Mouse (Mus musculus) neural tube, embryonic 14.5 days (tissue): ENCODE results near the gene Aldh1a3. TPM values are rescaled to one million over a fixed set of nuclear protein-coding genes. Genes with fewer than 3 reads are reported as not detected.

ENCODE experiments used
- ATAC-seq: fragments of 200-750 bp; cut with Nextera tagmentation; 2 replicates; pipeline ENCODE4 v1.8.0; 2017; ENCODE audit warnings: low read depth, mild to moderate bottlenecking, moderate TSS enrichment, moderate library complexity
- H3K27ac ChIP-seq: fragments of 300-500 bp; sonication (generic); 2 replicates; pipeline ENCODE4 v1.5.1; 2014; ENCODE audit warnings: low read depth, mild to moderate bottlenecking, control low read depth, low read length, moderate library complexity, mixed read lengths
- H3K27me3 ChIP-seq: fragments of 300-500 bp; sonication (generic); 2 replicates; pipeline ENCODE4 v1.6.1; 2014; ENCODE audit warnings: low read length; ENCODE audit not compliant: control insufficient read depth, insufficient read depth
- H3K36me3 ChIP-seq: fragments of 300-500 bp; sonication (generic); 2 replicates; pipeline ENCODE4 v1.6.1; 2014; ENCODE audit warnings: low read length, mixed read lengths; ENCODE audit not compliant: control insufficient read depth, insufficient read depth
- H3K4me1 ChIP-seq: fragments of 300-500 bp; sonication (generic); 2 replicates; pipeline ENCODE4 v1.6.1; 2014; ENCODE audit warnings: low read length; ENCODE audit not compliant: control insufficient read depth, insufficient read depth
- H3K4me2 ChIP-seq: fragments of 300-500 bp; sonication (generic); 2 replicates; pipeline ENCODE4 v1.6.1; 2014; ENCODE audit warnings: mild to moderate bottlenecking, low read depth, low read length, control low read depth
- H3K4me3 ChIP-seq: fragments of 300-500 bp; sonication (generic); 2 replicates; pipeline ENCODE4 v1.5.1; 2014; ENCODE audit warnings: low read depth, low read length, control low read depth, mixed read lengths
- H3K9ac ChIP-seq: fragments of 300-500 bp; sonication (generic); replicated peaks from 2 replicates; pipeline ENCODE4 v1.6.1; 2014; ENCODE audit warnings: low read depth, mild to moderate bottlenecking, control low read depth, low read length, mixed read lengths
- H3K9me3 ChIP-seq: fragments of 300-500 bp; sonication (generic); 2 replicates; pipeline ENCODE4 v1.6.1; 2016; ENCODE audit warnings: low read length; ENCODE audit not compliant: control insufficient read depth
- WGBS: fragments of 180-500 bp; shearing (Covaris S2); extraction: QIAGEN DNeasy Blood & Tissue Kit; methylation state at CpG from one replicate; pipeline ENCODE4 v1.1.7; 2014; 5-methylcytosine and 5-hydroxymethylcytosine counted together
- polyA plus RNA-seq: library from polyadenylated mRNA; unstranded; fragments of >200 nt; fragmentation: Nextera tagmentation; extraction: Ambion mirVana; gene quantifications from 2 replicates; pipeline ENCODE4 v1.2.1, GENCODE M21; 2014

The Aldh1a3 gene
- 3.0 and 3.5 TPM in 2 replicates for polyA plus RNA-seq

DNA sequence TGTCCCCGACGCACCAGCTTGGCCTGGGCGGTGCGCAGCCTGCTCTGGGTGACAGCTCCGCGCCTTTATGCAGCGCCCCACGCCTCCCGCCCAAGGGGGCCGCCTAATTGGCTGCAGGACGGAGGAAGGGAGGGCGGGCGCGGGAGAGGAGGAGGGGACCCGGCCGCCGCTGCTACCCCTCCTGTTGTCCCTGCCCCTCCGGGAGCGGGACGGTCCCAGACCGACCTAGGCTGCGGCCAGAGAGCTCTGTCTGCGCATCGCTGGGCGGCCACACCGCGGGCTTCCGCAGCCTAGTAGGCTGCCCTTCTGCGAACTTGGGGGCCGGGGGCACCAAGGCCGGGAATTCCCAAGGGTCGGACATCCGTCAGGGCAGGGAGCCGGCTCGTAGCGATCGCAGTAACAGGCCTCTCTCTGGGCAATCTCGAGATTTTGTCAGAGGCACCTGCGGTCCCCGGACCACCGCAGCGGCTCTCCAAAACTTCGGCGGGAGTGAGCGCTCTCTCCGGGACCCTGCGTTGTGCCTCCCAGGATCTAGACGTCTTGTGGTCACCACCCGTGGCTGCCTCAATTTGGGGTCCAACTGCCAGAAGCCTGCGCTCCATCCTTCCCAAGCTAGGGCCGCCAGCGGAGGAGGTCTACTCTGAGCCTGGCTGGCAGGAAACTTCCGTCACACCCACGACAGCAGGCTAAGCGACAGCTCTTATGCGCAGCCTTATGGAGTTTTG lies at the start of gene Aldh1a3:
Aldh1a3 (minus strand) TSS at position 81 of the 725 bp plus-strand sequence.
- ATAC-seq = peak; percentile 84
- Histone ChIP-seq H3K36me3 (no peaks in the 10 kb centered on the region), H3K9ac (peak within 1 kb of the TSS; percentile 17; the same call in 1 of the 2 replicates), H3K27me3 (peaks cover 32% of the 10 kb centered on the region), H3K4me1 (peaks cover 12% of the 10 kb centered on the region; the same call in 1 of the 2 replicates), H3K27ac (no peak within 1 kb of the TSS), H3K4me2 (peak within 1 kb of the TSS; percentile 62), H3K4me3 (peak within 1 kb of the TSS; percentile 35), H3K9me3 (no peaks in the 10 kb centered on the region)
- WGBS = under 1% methylated on average over 52 of the region's 56 CpGs

- H3K4me2 ChIP-seq = no peak overlapping the region
- no peak overlapping the region for H3K9ac ChIP-seq
- WGBS = 76% methylated on average over 8 of the region's 8 CpGs
- ATAC-seq = no peak
- H3K4me3 ChIP-seq = no peak overlapping the region
- no peaks in the 10 kb centered on the region for H3K4me1 ChIP-seq
- H3K9me3 ChIP-seq = no peaks in the 10 kb centered on the region
- no peak overlapping the region for H3K27ac ChIP-seq
- H3K27me3 ChIP-seq = no peaks in the 10 kb centered on the region
- no peaks in the 10 kb centered on the region for H3K36me3 ChIP-seq
Measured at GRCm38 (mm10) chr7:66476289-66476688, 49.0 kb upstream of the Aldh1a3 start.

- no peak overlapping the region for H3K4me2 ChIP-seq
- H3K4me3 ChIP-seq = no peak overlapping the region
- WGBS = 50% methylated on average over 12 of the region's 12 CpGs
- no peak overlapping the region for H3K27ac ChIP-seq
- ATAC-seq = no peak
- H3K4me1 ChIP-seq = no peaks in the 10 kb centered on the region
- no peak overlapping the region for H3K9ac ChIP-seq
- no peaks in the 10 kb centered on the region for H3K36me3 ChIP-seq
- H3K27me3 ChIP-seq = no peaks in the 10 kb centered on the region
- no peaks in the 10 kb centered on the region for H3K9me3 ChIP-seq
Measured at GRCm38 (mm10) chr7:66471641-66472216, 44.4 kb upstream of the Aldh1a3 start.

DNA sequence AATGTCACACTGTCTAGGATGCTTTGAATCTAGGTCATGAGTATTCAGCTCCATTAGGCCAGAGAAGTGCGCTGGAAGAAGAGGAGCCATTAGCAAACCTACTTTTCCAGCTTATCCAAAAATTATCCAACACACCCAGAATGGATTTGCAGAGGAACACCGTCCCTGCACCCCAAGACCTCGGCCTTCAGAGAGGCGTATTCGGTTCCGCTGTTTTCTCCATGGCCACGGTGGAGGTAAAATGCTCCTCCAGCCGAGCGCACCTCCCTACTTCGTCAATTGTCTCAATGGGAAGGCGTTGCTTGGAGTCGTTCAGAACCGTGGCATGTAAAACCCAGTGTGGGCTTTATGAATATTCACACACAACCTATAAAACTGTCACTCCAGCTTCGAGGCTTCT lies 39.3 kb upstream of the Aldh1a3 start:
- H3K4me3 ChIP-seq = no peak overlapping the region

GRCm38 (mm10) chr7:66465241-66465640 lies 37.9 kb upstream of the Aldh1a3 start:
- Histone ChIP-seq H3K27me3 (no peaks in the 10 kb centered on the region), H3K9ac (no peak overlapping the region), H3K4me3 (no peak overlapping the region), H3K9me3 (no peaks in the 10 kb centered on the region), H3K27ac (no peak overlapping the region), H3K4me2 (no peak overlapping the region), H3K36me3 (no peaks in the 10 kb centered on the region), H3K4me1 (no peaks in the 10 kb centered on the region)
- no peak for ATAC-seq
- WGBS = 82% methylated on average over 5 of the region's 5 CpGs

More for the DNA sequence above, 39.3 kb upstream of the Aldh1a3 start:
- Histone ChIP-seq H3K9ac (no peak overlapping the region), H3K4me2 (no peak overlapping the region), H3K9me3 (no peaks in the 10 kb centered on the region), H3K36me3 (no peaks in the 10 kb centered on the region), H3K4me1 (no peaks in the 10 kb centered on the region), H3K27ac (no peak overlapping the region), H3K27me3 (no peaks in the 10 kb centered on the region)
- ATAC-seq = no peak
- WGBS = 52% methylated on average over 14 of the region's 14 CpGs

DNA sequence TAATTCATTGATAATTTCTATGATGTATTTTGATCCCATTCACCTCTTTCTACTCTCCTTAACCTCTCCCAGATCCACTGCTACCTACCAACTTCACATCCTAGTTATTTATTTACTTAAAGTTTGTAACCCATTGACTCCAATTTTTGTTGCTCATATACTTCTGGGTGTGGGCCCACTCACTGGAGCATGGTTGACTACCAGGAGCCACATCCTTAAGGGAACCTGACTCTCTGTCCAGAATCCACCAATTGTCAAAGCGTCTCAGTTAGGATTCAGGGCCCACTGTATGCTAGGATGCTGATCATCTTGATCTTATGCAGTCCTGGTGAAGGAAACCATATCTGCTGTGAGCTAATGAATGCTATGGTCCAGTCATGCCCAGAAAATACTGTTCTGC lies 35.8 kb upstream of the Aldh1a3 start:
- Histone ChIP-seq H3K9me3 (no peaks in the 10 kb centered on the region), H3K27ac (no peak overlapping the region), H3K4me3 (no peak overlapping the region), H3K4me1 (no peaks in the 10 kb centered on the region), H3K4me2 (no peak overlapping the region), H3K9ac (no peak overlapping the region), H3K27me3 (no peaks in the 10 kb centered on the region), H3K36me3 (no peaks in the 10 kb centered on the region)
- 100% methylated on average over 1 of the region's 1 CpGs for WGBS
- ATAC-seq = no peak

DNA sequence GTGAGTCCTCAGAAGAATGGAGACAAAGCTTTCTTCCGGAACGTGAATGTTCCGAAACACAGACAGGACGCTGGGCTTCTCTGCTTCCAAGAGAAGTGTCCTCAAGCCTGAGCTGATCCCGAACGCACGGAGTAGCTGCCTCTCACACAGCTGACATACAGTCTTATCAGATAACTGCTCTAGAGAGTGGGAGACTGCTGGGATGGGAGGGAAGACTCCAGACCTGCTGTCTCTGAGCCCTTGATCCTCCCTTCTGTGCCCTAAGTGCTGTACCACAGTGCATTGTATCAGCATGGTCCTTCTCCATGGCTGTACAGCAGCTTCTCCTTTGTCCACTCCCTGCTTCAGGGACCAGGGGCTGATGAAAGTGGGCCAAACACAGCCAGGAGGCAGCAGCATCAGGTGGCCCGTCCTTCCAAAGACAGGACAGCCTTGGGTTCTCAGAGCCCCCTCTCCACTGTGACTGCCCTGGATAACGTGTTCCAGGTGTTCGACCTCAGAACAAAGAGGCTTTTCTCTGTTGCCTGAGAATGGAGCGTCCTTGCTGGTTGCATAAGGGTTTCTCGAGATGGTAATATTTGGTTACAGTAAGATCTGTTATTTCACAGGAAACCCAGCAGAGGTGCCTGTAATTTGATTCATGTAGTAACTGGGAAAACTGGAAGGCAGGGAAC lies 24.4 kb upstream of the Aldh1a3 start:
- H3K27me3 ChIP-seq = no peaks in the 10 kb centered on the region

DNA sequence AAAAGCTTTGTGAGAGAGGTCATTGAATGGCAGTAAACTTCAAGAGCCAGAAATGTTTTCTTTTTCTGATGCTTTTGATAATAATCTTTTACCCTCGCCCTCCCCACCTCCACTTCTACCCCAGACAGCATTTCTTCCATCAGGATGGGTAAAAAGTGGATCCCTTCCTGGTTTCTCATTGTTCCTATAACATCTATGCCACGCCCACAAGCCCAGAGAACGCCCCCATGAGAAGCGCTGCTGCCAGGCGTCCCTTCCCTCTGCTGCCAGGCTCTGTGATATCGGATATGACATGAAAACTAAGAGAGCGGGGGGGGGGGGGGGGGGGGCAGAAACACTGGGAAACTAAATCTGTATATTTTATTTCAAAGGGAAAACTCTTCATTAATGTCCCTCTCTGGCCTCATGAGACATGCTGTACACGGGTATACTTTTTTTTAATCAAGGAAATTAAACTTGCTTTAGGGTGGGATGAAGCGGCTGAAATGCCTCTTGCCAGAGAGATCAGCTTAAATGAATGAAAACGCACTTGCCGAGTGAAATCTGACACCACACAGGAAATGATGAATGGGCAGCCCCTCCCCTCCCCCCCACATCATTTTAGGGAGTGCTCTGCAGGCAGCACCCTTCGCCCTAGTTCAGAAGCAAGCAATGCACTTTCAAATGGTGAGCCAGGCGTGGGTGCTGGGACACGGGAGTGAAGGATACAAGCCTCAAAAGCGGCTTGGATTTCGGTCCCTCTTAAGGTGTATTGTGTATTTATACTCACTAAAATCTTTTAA lies 22.8 kb upstream of the Aldh1a3 start:
- Histone ChIP-seq H3K4me1 (no peaks in the 10 kb centered on the region), H3K9me3 (no peaks in the 10 kb centered on the region), H3K4me3 (no peak overlapping the region), H3K4me2 (peak overlapping the region; percentile 46), H3K27ac (no peak overlapping the region), H3K36me3 (no peaks in the 10 kb centered on the region), H3K9ac (no peak overlapping the region), H3K27me3 (no peaks in the 10 kb centered on the region)
- ATAC-seq = peak; percentile 61; the same call in 1 of the 2 replicates
- WGBS = 4% methylated on average over 15 of the region's 16 CpGs

More for the DNA sequence above, 24.4 kb upstream of the Aldh1a3 start:
- WGBS = 74% methylated on average over 12 of the region's 12 CpGs
- Histone ChIP-seq H3K4me1 (no peaks in the 10 kb centered on the region), H3K4me2 (no peak overlapping the region), H3K9me3 (no peaks in the 10 kb centered on the region), H3K27ac (no peak overlapping the region), H3K9ac (no peak overlapping the region), H3K4me3 (no peak overlapping the region), H3K36me3 (no peaks in the 10 kb centered on the region)
- ATAC-seq = no peak
